Mouse (Mus musculus) limb, embryonic 14.5 days (tissue): ENCODE measurements at regions not wholly inside any gene's neighbourhood (a gene's known extent, or its start where the extent isn't known, plus 50 kb on each side); places are given as distances from the start of the nearest gene placed in this dataset.

Source experiments
- ATAC-seq: fragments of 200-750 bp; cut with Nextera tagmentation; 2 replicates; pipeline ENCODE4 v1.8.0; 2017; ENCODE audit warnings: low read depth, moderate number of reproducible peaks, moderate TSS enrichment; ENCODE audit not compliant: low FRiP score
- DNase-seq: peaks from one replicate; pipeline ENCODE4 v3.0.0-alpha.2; 2015; ENCODE audit warnings: low spot score
- H3K27ac ChIP-seq: fragments of 300-500 bp; sonication (generic); replicated peaks from 2 replicates; pipeline ENCODE4 v1.5.1; 2014; ENCODE audit warnings: low read depth, mild to moderate bottlenecking, low read length, moderate library complexity, mixed read lengths
- H3K27me3 ChIP-seq: fragments of 300-500 bp; sonication (generic); 2 replicates; pipeline ENCODE4 v1.6.1; 2014; ENCODE audit warnings: low read length, mixed read lengths; ENCODE audit not compliant: control insufficient read depth, insufficient read depth
- H3K36me3 ChIP-seq: fragments of 300-500 bp; sonication (generic); 2 replicates; pipeline ENCODE4 v1.6.1; 2014; ENCODE audit warnings: mild to moderate bottlenecking, low read length, moderate library complexity, mixed read lengths; ENCODE audit not compliant: control insufficient read depth, insufficient read depth
- H3K4me1 ChIP-seq: fragments of 300-500 bp; sonication (generic); 2 replicates; pipeline ENCODE4 v1.6.1; 2014; ENCODE audit warnings: antibody characterized with exemption, low read length, mixed read lengths; ENCODE audit not compliant: control insufficient read depth, insufficient read depth
- H3K4me2 ChIP-seq: fragments of 300-500 bp; sonication (generic); replicated peaks from 2 replicates; pipeline ENCODE4 v1.6.1; 2014; ENCODE audit warnings: low read depth, mild to moderate bottlenecking, low read length, moderate library complexity; ENCODE audit not compliant: severe bottlenecking
- H3K4me3 ChIP-seq: fragments of 300-500 bp; sonication (generic); replicated peaks from 2 replicates; pipeline ENCODE4 v1.5.1; 2014; ENCODE audit warnings: low read length
- H3K9ac ChIP-seq: fragments of 300-500 bp; sonication (generic); 2 replicates; pipeline ENCODE4 v1.6.1; 2014; ENCODE audit warnings: mild to moderate bottlenecking, low read depth, low read length, moderate library complexity; ENCODE audit not compliant: severe bottlenecking
- H3K9me3 ChIP-seq: fragments of 300-500 bp; sonication (generic); 2 replicates; pipeline ENCODE4 v1.6.1; 2016; ENCODE audit warnings: low read length; ENCODE audit not compliant: control insufficient read depth
- POLR2A ChIP-seq: fragments of 200-500 bp; IDR thresholded peaks from 2 replicates; pipeline ENCODE4 v1.8.0; 2012; ENCODE audit warnings: inconsistent platforms, mild to moderate bottlenecking, moderate library complexity, borderline replicate concordance; ENCODE audit not compliant: insufficient read depth, insufficient read length; ENCODE audit errors: extremely low read depth
- WGBS: fragments of 180-500 bp; shearing (Covaris S2); extraction: QIAGEN DNeasy Blood & Tissue Kit; methylation state at CpG from one replicate; pipeline ENCODE4 v1.1.7; 2014; 5-methylcytosine and 5-hydroxymethylcytosine counted together

DNA sequence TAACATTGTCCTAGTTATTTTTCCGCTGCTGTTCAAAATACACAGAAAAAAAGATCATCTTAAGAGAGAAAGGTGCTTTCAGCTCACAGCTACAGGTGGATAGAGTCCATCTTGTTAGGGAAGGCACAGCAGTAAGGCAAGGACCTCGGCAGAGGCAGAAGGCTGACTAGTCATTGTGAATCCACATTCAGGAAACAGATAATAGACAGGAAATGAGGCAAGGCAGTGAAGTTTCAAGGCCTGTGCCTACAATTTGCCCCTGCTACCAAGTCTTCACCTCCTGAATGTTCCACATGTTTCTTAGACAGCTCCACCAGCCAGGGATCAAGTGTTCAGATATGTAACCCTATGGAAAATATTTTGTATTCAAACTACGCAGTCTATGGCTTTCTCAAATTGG lies 122.0 kb upstream of the Spaca1 start:
- TF ChIP-seq POLR2A = no peak
- no peaks in the 10 kb centered on the region for H3K36me3 ChIP-seq
- no peak overlapping the region for H3K4me2 ChIP-seq
- DNase-seq = no peak
- whole genome bisulfite sequencing = 70% methylated on average over 3 of the region's 3 CpGs
- H3K4me3 ChIP-seq = no peak overlapping the region
- no peaks in the 10 kb centered on the region for H3K27me3 ChIP-seq
- no peaks in the 10 kb centered on the region for H3K9me3 ChIP-seq
- H3K4me1 ChIP-seq = no peaks in the 10 kb centered on the region
- no peak overlapping the region for H3K9ac ChIP-seq
- ATAC-seq = no peak
- no peak overlapping the region for H3K27ac ChIP-seq

GRCm38 (mm10) chr4:34177421-34177820 lies 127.4 kb upstream of the Spaca1 start:
- WGBS = 87% methylated on average over 1 of the region's 1 CpGs
- H3K9me3 ChIP-seq = no peaks in the 10 kb centered on the region
- TF ChIP-seq POLR2A = no peak
- H3K4me1 ChIP-seq = no peaks in the 10 kb centered on the region
- no peak overlapping the region for H3K27ac ChIP-seq
- H3K27me3 ChIP-seq = no peaks in the 10 kb centered on the region
- no peak overlapping the region for H3K9ac ChIP-seq
- no peak overlapping the region for H3K4me2 ChIP-seq
- DNase-seq (no peak), ATAC-seq (no peak)
- no peak overlapping the region for H3K4me3 ChIP-seq
- no peaks in the 10 kb centered on the region for H3K36me3 ChIP-seq

DNA sequence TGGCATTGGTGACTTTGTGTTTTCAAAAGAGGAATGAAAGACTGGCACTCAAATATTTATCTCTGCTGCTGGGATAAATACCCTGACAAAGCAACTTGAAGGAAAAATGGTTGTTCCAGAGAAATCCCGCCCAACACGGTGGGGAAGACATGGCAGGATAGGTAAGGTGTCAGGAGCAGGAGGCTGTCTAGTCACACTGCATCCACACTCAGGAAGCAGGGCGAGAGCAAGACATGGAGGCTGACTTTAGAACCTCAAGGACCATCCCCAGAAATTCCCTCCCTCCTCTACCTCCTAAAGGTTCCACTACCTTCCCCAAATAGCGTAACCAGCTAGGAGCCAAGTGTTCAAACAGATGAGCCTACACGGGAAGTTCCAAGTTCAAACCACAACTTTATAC lies 136.5 kb upstream of the Spaca1 start:
- DNase-seq (no peak), ATAC-seq (no peak)
- Histone ChIP-seq H3K36me3 (no peaks in the 10 kb centered on the region), H3K27ac (no peak overlapping the region), H3K27me3 (no peaks in the 10 kb centered on the region), H3K9me3 (no peaks in the 10 kb centered on the region), H3K4me3 (no peak overlapping the region), H3K4me1 (no peaks in the 10 kb centered on the region), H3K4me2 (no peak overlapping the region), H3K9ac (no peak overlapping the region)
- no peak for TF ChIP-seq POLR2A
- 89% methylated on average over 5 of the region's 5 CpGs for WGBS

DNA sequence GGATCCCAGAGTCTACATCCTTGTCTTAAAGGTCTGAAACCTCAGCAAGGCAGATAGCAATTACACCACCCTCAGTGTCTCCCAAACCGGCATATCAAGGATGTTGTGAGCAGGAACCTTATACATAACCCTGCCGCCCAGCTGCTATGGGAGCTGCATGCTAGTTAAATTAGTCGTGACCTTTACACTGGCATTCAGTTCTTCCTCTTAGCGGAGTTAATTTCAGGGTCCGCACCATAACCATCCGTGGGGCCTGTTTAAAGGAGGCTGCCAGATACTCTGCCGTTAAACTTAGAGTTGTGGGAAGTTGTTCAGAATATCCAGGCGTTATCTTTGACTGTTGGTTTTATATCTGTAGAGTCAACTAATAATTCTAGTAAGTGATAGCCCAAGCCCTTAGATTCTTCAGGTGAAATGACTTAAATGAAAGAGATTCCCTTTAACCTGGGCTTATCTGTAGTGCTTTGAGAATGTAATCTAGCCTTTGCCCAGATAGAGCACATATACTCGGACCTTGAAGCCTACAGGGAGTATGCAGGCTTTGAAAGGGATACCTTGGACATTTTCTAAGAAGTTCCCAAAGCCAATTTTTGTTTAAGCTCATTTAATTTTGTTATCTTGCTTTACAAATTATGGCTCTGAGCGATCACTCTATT lies 153.3 kb upstream of the Spaca1 start:
- Histone ChIP-seq H3K4me2 (no peak overlapping the region), H3K9me3 (no peaks in the 10 kb centered on the region), H3K27me3 (no peaks in the 10 kb centered on the region), H3K36me3 (no peaks in the 10 kb centered on the region), H3K9ac (no peak overlapping the region), H3K4me1 (no peaks in the 10 kb centered on the region), H3K4me3 (no peak overlapping the region), H3K27ac (no peak overlapping the region)
- TF ChIP-seq POLR2A = no peak
- WGBS = 72% methylated on average over 10 of the region's 10 CpGs
- DNase-seq (no peak), ATAC-seq (no peak)

GRCm38 (mm10) chr4:34209179-34209896 lies 159.3 kb upstream of the Spaca1 start:
- H3K4me3 ChIP-seq = no peak overlapping the region
- no peak overlapping the region for H3K9ac ChIP-seq
- WGBS = 45% methylated on average over 5 of the region's 5 CpGs
- H3K4me1 ChIP-seq = no peaks in the 10 kb centered on the region
- ATAC-seq (no peak), DNase-seq (no peak)
- H3K27ac ChIP-seq = no peak overlapping the region
- no peak for TF ChIP-seq POLR2A
- H3K9me3 ChIP-seq = no peaks in the 10 kb centered on the region
- no peaks in the 10 kb centered on the region for H3K36me3 ChIP-seq
- no peak overlapping the region for H3K4me2 ChIP-seq
- H3K27me3 ChIP-seq = no peaks in the 10 kb centered on the region

- no peak overlapping the region for H3K4me2 ChIP-seq
- no peak overlapping the region for H3K9ac ChIP-seq
- no peaks in the 10 kb centered on the region for H3K36me3 ChIP-seq
- no peaks in the 10 kb centered on the region for H3K27me3 ChIP-seq
- no peak overlapping the region for H3K27ac ChIP-seq
- DNase-seq (no peak), ATAC-seq (no peak)
- TF ChIP-seq POLR2A = no peak
- no peaks in the 10 kb centered on the region for H3K9me3 ChIP-seq
- no peak overlapping the region for H3K4me3 ChIP-seq
- no peaks in the 10 kb centered on the region for H3K4me1 ChIP-seq
These were observed 163.7 kb upstream of the Spaca1 start for GRCm38 (mm10) chr4:34213731-34214130.
